Mouse (Mus musculus) embryonic fibroblast, embryonic 13.5 days (primary cell): ENCODE data around the gene Gm6710. TPM values are rescaled to one million over a fixed set of nuclear protein-coding genes. Genes with fewer than 3 reads are reported as not detected.
"Not testable (repeated sequence)": the region's sequence is repeated elsewhere in the genome, so short reads cannot be mapped to it uniquely, and the experiment has no call there.

Experiments
- H3K27ac ChIP-seq: 2 replicates; pipeline ENCODE4 v1.5.1; 2012; ENCODE audit warnings: low read length, control low read depth, inconsistent platforms; ENCODE audit not compliant: insufficient read depth
- H3K4me1 ChIP-seq: 2 replicates; pipeline ENCODE4 v1.6.1; 2011; ENCODE audit warnings: low read length; ENCODE audit not compliant: control insufficient read depth, insufficient read depth
- H3K4me3 ChIP-seq: 2 replicates; pipeline ENCODE4 v1.5.1; 2011; ENCODE audit warnings: mild to moderate bottlenecking, control low read depth, low read length; ENCODE audit not compliant: insufficient read depth
- polyA plus RNA-seq: library from polyadenylated mRNA; stranded (reverse); fragments of >200 nt; gene quantifications from 2 replicates; pipeline ENCODE4 v1.2.4, GENCODE M21; 2011; ENCODE audit warnings: low read depth; ENCODE audit not compliant: missing spikeins, insufficient read length

Gm6710 gene
- polyA plus RNA-seq, result 12.4 and 17.9 TPM in 2 replicates

DNA sequence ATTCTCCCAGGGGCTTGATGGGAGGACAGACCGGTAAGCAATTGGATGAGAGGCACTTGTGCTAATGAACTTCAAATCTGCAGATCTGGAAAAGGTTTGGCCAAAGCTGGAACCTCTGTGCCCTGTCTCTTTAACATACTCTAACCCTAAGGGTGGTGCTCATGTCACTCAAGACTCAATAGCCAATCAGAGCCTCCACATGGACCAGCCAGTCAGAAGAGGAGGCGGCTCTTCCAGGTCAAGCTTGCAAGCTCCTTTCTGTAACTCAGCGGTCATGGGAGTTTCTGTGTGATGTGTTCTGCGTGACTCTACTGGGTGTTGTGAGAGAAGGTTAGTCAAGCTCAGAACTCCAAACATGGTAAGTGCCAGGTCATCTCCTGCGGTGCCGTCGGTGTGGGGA is at the start of gene Gm6710:
TSS of gene Gm6710 (plus strand) at position 196 of the 400 bp plus-strand sequence.
- not testable (repeated sequence) for H3K27ac ChIP-seq, H3K4me1 ChIP-seq, H3K4me3 ChIP-seq

Other genes starting within 250 kb of the Gm6710 start
- gene Gm11007, start 225.2 kb upstream of the Gm6710 start, polyA plus RNA-seq, result not detected in 2 replicates
- gene Zfp969, start 165.6 kb upstream of the Gm6710 start, polyA plus RNA-seq, result 30.6 and 39.0 TPM in 2 replicates
- gene Gm2007, start 127.7 kb upstream of the Gm6710 start, polyA plus RNA-seq, result not detected in 2 replicates
- gene Gm14288, start 68.1 kb upstream of the Gm6710 start, polyA plus RNA-seq, result not detected in 2 replicates
- 10.4 and 17.3 TPM in 2 replicates for gene Zfp966, start 61.9 kb downstream of the Gm6710 start, polyA plus RNA-seq
- gene Gm2026, start 96.1 kb downstream of the Gm6710 start, polyA plus RNA-seq, result 25.4 and 31.8 TPM in 2 replicates